Mouse (Mus musculus): ENCODE data around the gene Itfg1. TPM values are rescaled to one million over a fixed set of nuclear protein-coding genes. Genes with fewer than 3 reads are reported as not detected.

Gene Itfg1
- polyA plus RNA-seq, 1 experiment from 2014 or later, result 83.0 TPM

GRCm38 (mm10) chr8:85788341-85788740, 52.4 kb downstream of the Itfg1 start:
- Histone ChIP-seq H3K9ac (replicated peaks; ENCODE audit: low read depth, low read length) (no peak overlapping the region), H3K4me1 (ENCODE audit: control insufficient read depth, insufficient read depth, low read length) (no peaks in the 10 kb centered on the region), H3K4me2 (replicated peaks; ENCODE audit: low read depth, low read length) (no peak overlapping the region), H3K4me3 (ENCODE audit: low read depth, low read length) (no peak overlapping the region), H3K36me3 (ENCODE audit: control insufficient read depth, insufficient read depth, low read length) (no peaks in the 10 kb centered on the region), H3K27ac (ENCODE audit: low read length) (no peak overlapping the region), H3K27me3 (ENCODE audit: control insufficient read depth, insufficient read depth, low read length) (no peaks in the 10 kb centered on the region), H3K9me3 (ENCODE audit: control insufficient read depth, low read depth, low read length) (no peaks in the 10 kb centered on the region)
- WGBS, result 93% methylated on average over 3 of the region's 3 CpGs
- no peak for ATAC-seq (ENCODE audit: insufficient number of reproducible peaks, insufficient read depth, low FRiP score, low read depth)

GRCm38 (mm10) chr8:85787909-85788308, 52.8 kb downstream of the Itfg1 start:
- Histone ChIP-seq H3K4me2 (replicated peaks; ENCODE audit: low read depth, low read length) (no peak overlapping the region), H3K9ac (replicated peaks; ENCODE audit: low read depth, low read length) (no peak overlapping the region), H3K36me3 (ENCODE audit: control insufficient read depth, insufficient read depth, low read length) (no peaks in the 10 kb centered on the region), H3K27ac (ENCODE audit: low read length) (no peak overlapping the region), H3K9me3 (ENCODE audit: control insufficient read depth, low read depth, low read length) (no peaks in the 10 kb centered on the region), H3K4me3 (ENCODE audit: low read depth, low read length) (no peak overlapping the region), H3K27me3 (ENCODE audit: control insufficient read depth, insufficient read depth, low read length) (no peaks in the 10 kb centered on the region), H3K4me1 (ENCODE audit: control insufficient read depth, insufficient read depth, low read length) (no peaks in the 10 kb centered on the region)
- WGBS, result 89% methylated on average over 3 of the region's 4 CpGs
- no peak for ATAC-seq (ENCODE audit: insufficient number of reproducible peaks, insufficient read depth, low FRiP score, low read depth)

GRCm38 (mm10) chr8:85785506-85785905, 55.2 kb downstream of the Itfg1 start:
- 69% methylated on average over 1 of the region's 1 CpGs for WGBS
- H3K4me2 ChIP-seq (replicated peaks; ENCODE audit: low read depth, low read length), result no peak overlapping the region
- no peaks in the 10 kb centered on the region for H3K9me3 ChIP-seq (ENCODE audit: control insufficient read depth, low read depth, low read length)
- H3K36me3 ChIP-seq (ENCODE audit: control insufficient read depth, insufficient read depth, low read length), result no peaks in the 10 kb centered on the region
- H3K9ac ChIP-seq (replicated peaks; ENCODE audit: low read depth, low read length), result no peak overlapping the region
- H3K4me3 ChIP-seq (ENCODE audit: low read depth, low read length), result no peak overlapping the region
- no peaks in the 10 kb centered on the region for H3K27me3 ChIP-seq (ENCODE audit: control insufficient read depth, insufficient read depth, low read length)
- H3K27ac ChIP-seq (ENCODE audit: low read length), result no peak overlapping the region
- no peak for ATAC-seq (ENCODE audit: insufficient number of reproducible peaks, insufficient read depth, low FRiP score, low read depth)
- no peaks in the 10 kb centered on the region for H3K4me1 ChIP-seq (ENCODE audit: control insufficient read depth, insufficient read depth, low read length)

- H3K4me2 ChIP-seq (replicated peaks; ENCODE audit: low read depth, low read length), result no peak overlapping the region
- H3K27ac ChIP-seq (ENCODE audit: low read length), result no peak overlapping the region
- WGBS, result 93% methylated on average over 1 of the region's 1 CpGs
- no peak overlapping the region for H3K9ac ChIP-seq (replicated peaks; ENCODE audit: low read depth, low read length)
- no peak for ATAC-seq (ENCODE audit: insufficient number of reproducible peaks, insufficient read depth, low FRiP score, low read depth)
- no peaks in the 10 kb centered on the region for H3K4me1 ChIP-seq (ENCODE audit: control insufficient read depth, insufficient read depth, low read length)
- no peaks in the 10 kb centered on the region for H3K27me3 ChIP-seq (ENCODE audit: control insufficient read depth, insufficient read depth, low read length)
- no peaks in the 10 kb centered on the region for H3K9me3 ChIP-seq (ENCODE audit: control insufficient read depth, low read depth, low read length)
- no peak overlapping the region for H3K4me3 ChIP-seq (ENCODE audit: low read depth, low read length)
- H3K36me3 ChIP-seq (ENCODE audit: control insufficient read depth, insufficient read depth, low read length), result no peaks in the 10 kb centered on the region
These were observed 56.9 kb downstream of the Itfg1 start for GRCm38 (mm10) chr8:85783871-85784270.

GRCm38 (mm10) chr8:85780091-85780490, 60.6 kb downstream of the Itfg1 start:
- Histone ChIP-seq H3K36me3 (ENCODE audit: control insufficient read depth, insufficient read depth, low read length) (no peaks in the 10 kb centered on the region), H3K9me3 (ENCODE audit: control insufficient read depth, low read depth, low read length) (no peaks in the 10 kb centered on the region), H3K9ac (replicated peaks; ENCODE audit: low read depth, low read length) (no peak overlapping the region), H3K4me3 (ENCODE audit: low read depth, low read length) (no peak overlapping the region), H3K4me1 (ENCODE audit: control insufficient read depth, insufficient read depth, low read length) (no peaks in the 10 kb centered on the region), H3K27me3 (ENCODE audit: control insufficient read depth, insufficient read depth, low read length) (no peaks in the 10 kb centered on the region), H3K4me2 (replicated peaks; ENCODE audit: low read depth, low read length) (no peak overlapping the region), H3K27ac (ENCODE audit: low read length) (no peak overlapping the region)
- WGBS, result 91% methylated on average over 3 of the region's 3 CpGs
- no peak for ATAC-seq (ENCODE audit: insufficient number of reproducible peaks, insufficient read depth, low FRiP score, low read depth)

- ATAC-seq (ENCODE audit: insufficient number of reproducible peaks, insufficient read depth, low FRiP score, low read depth), result no peak
- Histone ChIP-seq H3K27ac (ENCODE audit: low read length) (no peak overlapping the region), H3K27me3 (ENCODE audit: control insufficient read depth, insufficient read depth, low read length) (no peaks in the 10 kb centered on the region), H3K4me2 (replicated peaks; ENCODE audit: low read depth, low read length) (no peak overlapping the region), H3K9ac (replicated peaks; ENCODE audit: low read depth, low read length) (no peak overlapping the region), H3K4me3 (ENCODE audit: low read depth, low read length) (no peak overlapping the region), H3K36me3 (ENCODE audit: control insufficient read depth, insufficient read depth, low read length) (no peaks in the 10 kb centered on the region), H3K9me3 (ENCODE audit: control insufficient read depth, low read depth, low read length) (no peaks in the 10 kb centered on the region), H3K4me1 (ENCODE audit: control insufficient read depth, insufficient read depth, low read length) (no peaks in the 10 kb centered on the region)
- WGBS, result 93% methylated on average over 2 of the region's 2 CpGs
These were observed 95.7 kb downstream of the Itfg1 start for GRCm38 (mm10) chr8:85745053-85745452.

GRCm38 (mm10) chr8:85730545-85730944, 110.2 kb downstream of the Itfg1 start:
- 91% methylated on average over 3 of the region's 3 CpGs for WGBS
- no peak for ATAC-seq (ENCODE audit: insufficient number of reproducible peaks, insufficient read depth, low FRiP score, low read depth)
- H3K9me3 ChIP-seq (ENCODE audit: control insufficient read depth, low read depth, low read length), result no peaks in the 10 kb centered on the region

GRCm38 (mm10) chr8:85717271-85717670, 123.5 kb downstream of the Itfg1 start:
- WGBS, result 76% methylated on average over 5 of the region's 5 CpGs
- H3K4me3 ChIP-seq (ENCODE audit: low read depth, low read length), result no peak overlapping the region
- no peak overlapping the region for H3K9ac ChIP-seq (replicated peaks; ENCODE audit: low read depth, low read length)
- H3K4me1 ChIP-seq (ENCODE audit: control insufficient read depth, insufficient read depth, low read length), result no peaks in the 10 kb centered on the region
- H3K4me2 ChIP-seq (replicated peaks; ENCODE audit: low read depth, low read length), result no peak overlapping the region
- peaks cover 4% of the 10 kb centered on the region for H3K36me3 ChIP-seq (ENCODE audit: control insufficient read depth, insufficient read depth, low read length)
- no peak for ATAC-seq (ENCODE audit: insufficient number of reproducible peaks, insufficient read depth, low FRiP score, low read depth)
- no peaks in the 10 kb centered on the region for H3K27me3 ChIP-seq (ENCODE audit: control insufficient read depth, insufficient read depth, low read length)
- H3K9me3 ChIP-seq (ENCODE audit: control insufficient read depth, low read depth, low read length), result no peaks in the 10 kb centered on the region
- H3K27ac ChIP-seq (ENCODE audit: low read length), result no peak overlapping the region

More at GRCm38 (mm10) chr8:85730545-85730944, 110.2 kb downstream of the Itfg1 start:
- no peaks in the 10 kb centered on the region for H3K27me3 ChIP-seq (ENCODE audit: control insufficient read depth, insufficient read depth, low read length)
- H3K4me2 ChIP-seq (replicated peaks; ENCODE audit: low read depth, low read length), result no peak overlapping the region
- no peak overlapping the region for H3K27ac ChIP-seq (ENCODE audit: low read length)
- H3K36me3 ChIP-seq (ENCODE audit: control insufficient read depth, insufficient read depth, low read length), result no peaks in the 10 kb centered on the region
- no peak overlapping the region for H3K4me3 ChIP-seq (ENCODE audit: low read depth, low read length)
- no peak overlapping the region for H3K9ac ChIP-seq (replicated peaks; ENCODE audit: low read depth, low read length)
- no peaks in the 10 kb centered on the region for H3K4me1 ChIP-seq (ENCODE audit: control insufficient read depth, insufficient read depth, low read length)

GRCm38 (mm10) chr8:85716696-85717095, 124.0 kb downstream of the Itfg1 start:
- no peak for ATAC-seq (ENCODE audit: insufficient number of reproducible peaks, insufficient read depth, low FRiP score, low read depth)
- H3K9ac ChIP-seq (replicated peaks; ENCODE audit: low read depth, low read length), result no peak overlapping the region
- H3K27ac ChIP-seq (ENCODE audit: low read length), result no peak overlapping the region
- no peaks in the 10 kb centered on the region for H3K4me1 ChIP-seq (ENCODE audit: control insufficient read depth, insufficient read depth, low read length)
- H3K27me3 ChIP-seq (ENCODE audit: control insufficient read depth, insufficient read depth, low read length), result no peaks in the 10 kb centered on the region
- no peaks in the 10 kb centered on the region for H3K9me3 ChIP-seq (ENCODE audit: control insufficient read depth, low read depth, low read length)
- WGBS, result 84% methylated on average over 4 of the region's 4 CpGs
- no peak overlapping the region for H3K4me2 ChIP-seq (replicated peaks; ENCODE audit: low read depth, low read length)
- H3K36me3 ChIP-seq (ENCODE audit: control insufficient read depth, insufficient read depth, low read length), result peaks cover 4% of the 10 kb centered on the region
- no peak overlapping the region for H3K4me3 ChIP-seq (ENCODE audit: low read depth, low read length)
